Comparison of ENCODE assay signal across 8 mouse cellular contexts in genomic region chr4:155320281-155321244, GRCm38 (mm10). TPM values are rescaled to one million over a fixed set of nuclear protein-coding genes. Genes with fewer than 3 reads are reported as not detected.
DNase-seq lines count a peak whose midpoint lies in the region; ATAC-seq lines count a peak whose summit lies in the region.

No protein-coding gene starts in this region.

- peak; percentile 50 for DNase-seq in right cerebral cortex, adult 18-20 months
- no peak for DNase-seq in right cerebral cortex, postnatal 36 days (ENCODE audit: low spot score in 2 of 2)
- DNase-seq in adrenal gland, postnatal 14 days, result peak; percentile 63
- peak; percentile 85 for DNase-seq in embryonic facial prominence, embryonic 11.5 days (ENCODE audit: low spot score)
- DNase-seq in hindlimb bud, embryonic 11.5 days (ENCODE audit: extremely low spot score, low read depth, low spot score), result peak; percentile 68
- peak; percentile 94 for DNase-seq in retina, embryonic 14.5 days (ENCODE audit: low spot score)
- no peak for DNase-seq in urinary bladder, adult 2 months (ENCODE audit: low spot score)

- H3K9ac ChIP-seq in embryonic facial prominence, embryonic 11.5 days (replicated peaks; ENCODE audit: low read length), result no peak overlapping the region
- H3K9ac ChIP-seq in lung, embryonic 15.5 days, result no peak overlapping the region

- H3K4me1 ChIP-seq in embryonic facial prominence, embryonic 11.5 days (ENCODE audit: control insufficient read depth, insufficient read depth, low read length), result no peaks in the 10 kb centered on the region
- no peaks in the 10 kb centered on the region; the same call in 1 of the 2 replicates for H3K4me1 ChIP-seq in lung, embryonic 15.5 days

- WGBS in embryonic facial prominence, embryonic 11.5 days, result 60% methylated on average over 15 of the region's 15 CpGs
- 58% methylated on average over 15 of the region's 15 CpGs for WGBS in lung, embryonic 15.5 days

- H3K4me2 ChIP-seq in embryonic facial prominence, embryonic 11.5 days (ENCODE audit: low read depth, low read length), result no peak overlapping the region
- H3K4me2 ChIP-seq in lung, embryonic 15.5 days, result no peak overlapping the region

- ATAC-seq in embryonic facial prominence, embryonic 11.5 days (replicated peaks; ENCODE audit: insufficient number of reproducible peaks, low FRiP score, low TSS enrichment, low read depth), result peak; percentile 63; the same call in 1 of the 2 replicates
- ATAC-seq in lung, embryonic 15.5 days (ENCODE audit: borderline replicate concordance, extremely low read depth, low FRiP score, low TSS enrichment), result peak; percentile 54; the same call in 1 of the 2 replicates

- no peaks in the 10 kb centered on the region for H3K27me3 ChIP-seq in embryonic facial prominence, embryonic 11.5 days (ENCODE audit: control insufficient read depth, insufficient read depth, low read length)
- peaks cover 6% of the 10 kb centered on the region; the same call in 1 of the 2 replicates for H3K27me3 ChIP-seq in lung, embryonic 15.5 days

- no peaks in the 10 kb centered on the region for H3K9me3 ChIP-seq in embryonic facial prominence, embryonic 11.5 days (replicated peaks; ENCODE audit: control insufficient read depth, low read length)
- H3K9me3 ChIP-seq in lung, embryonic 15.5 days, result no peaks in the 10 kb centered on the region

- no peaks in the 10 kb centered on the region for H3K36me3 ChIP-seq in embryonic facial prominence, embryonic 11.5 days (replicated peaks; ENCODE audit: control insufficient read depth, insufficient read depth, low read depth, low read length)
- no peaks in the 10 kb centered on the region for H3K36me3 ChIP-seq in lung, embryonic 15.5 days

- H3K27ac ChIP-seq in embryonic facial prominence, embryonic 11.5 days (replicated peaks; ENCODE audit: low read depth, low read length), result no peak overlapping the region
- H3K27ac ChIP-seq in lung, embryonic 15.5 days, result 0 out of 2 replicates have a peak overlapping the region, but pooled peaks have one; percentile 24

- H3K4me3 ChIP-seq in embryonic facial prominence, embryonic 11.5 days (ENCODE audit: low read depth, low read length), result no peak overlapping the region
- no peak overlapping the region for H3K4me3 ChIP-seq in lung, embryonic 15.5 days

RNA-seq across cellular contexts. Expression of gene Prkcz, which starts 40.6 kb away (rescaled TPM):
- 5.7 and 6.8 TPM in 2 replicates for total RNA-seq in adrenal gland, postnatal 14 days (2021)
- polyA plus RNA-seq in embryonic facial prominence, embryonic 11.5 days (2014; fragmentation: Nextera tagmentation; extraction: Ambion mirVana), result 8.1 and 12.9 TPM in 2 replicates
- polyA plus RNA-seq in lung, embryonic 15.5 days (2015; fragmentation: Nextera tagmentation; extraction: Ambion mirVana), result 15.8 and 16.8 TPM in 2 replicates
- 16.3 and 17.3 TPM in 2 replicates for polyA plus RNA-seq in urinary bladder, adult 2 months (2012; rRNA removed)

Comparison
In these comparisons a context has a peak if more than half of its experiments do, and no peak if none do; other contexts are left out.
1. DNase-seq: peak in right cerebral cortex, adult 18-20 months (single experiment), adrenal gland, postnatal 14 days (single experiment), embryonic facial prominence, embryonic 11.5 days (single experiment), hindlimb bud, embryonic 11.5 days (single experiment) and retina, embryonic 14.5 days (single experiment); none in right cerebral cortex, postnatal 36 days (0 of 2) and urinary bladder, adult 2 months (single experiment).